Mouse (Mus musculus) embryonic facial prominence, embryonic 11.5 days (tissue): ENCODE results near the gene Man2a1. TPM values are rescaled to one million over a fixed set of nuclear protein-coding genes. Genes with fewer than 3 reads are reported as not detected.
A peak's percentile ranks its signal among the peaks of the same experiment; 100 is the strongest.

Experiments used
- ATAC-seq: fragments of 200-750 bp; cut with Nextera tagmentation; replicated peaks from 2 replicates; pipeline ENCODE4 v1.8.0; 2017; ENCODE audit warnings: low read depth; ENCODE audit not compliant: insufficient number of reproducible peaks, low FRiP score, low TSS enrichment
- DNase-seq: peaks from one replicate; pipeline ENCODE4 v3.0.0-alpha.2; 2015; ENCODE audit warnings: low spot score
- H3K27ac ChIP-seq: fragments of 300-500 bp; sonication (generic); replicated peaks from 2 replicates; pipeline ENCODE4 v1.5.1; 2014; ENCODE audit warnings: mild to moderate bottlenecking, low read depth, low read length, control low read depth
- H3K27me3 ChIP-seq: fragments of 300-500 bp; sonication (generic); 2 replicates; pipeline ENCODE4 v1.6.1; 2014; ENCODE audit warnings: mild to moderate bottlenecking, low read length, moderate library complexity, mixed read lengths; ENCODE audit not compliant: control insufficient read depth, insufficient read depth
- H3K36me3 ChIP-seq: fragments of 300-500 bp; sonication (generic); replicated peaks from 2 replicates; pipeline ENCODE4 v1.6.1; 2014; ENCODE audit warnings: low read depth, mild to moderate bottlenecking, low read length, moderate library complexity, mixed read lengths; ENCODE audit not compliant: control insufficient read depth, insufficient read depth
- H3K4me1 ChIP-seq: fragments of 300-500 bp; sonication (generic); 2 replicates; pipeline ENCODE4 v1.6.1; 2014; ENCODE audit warnings: low read length, mixed read lengths; ENCODE audit not compliant: control insufficient read depth, insufficient read depth
- H3K4me2 ChIP-seq: fragments of 300-500 bp; sonication (generic); 2 replicates; pipeline ENCODE4 v1.6.1; 2014; ENCODE audit warnings: low read depth, mild to moderate bottlenecking, control low read depth, low read length, moderate library complexity
- H3K4me3 ChIP-seq: fragments of 300-500 bp; sonication (generic); 2 replicates; pipeline ENCODE4 v1.5.1; 2014; ENCODE audit warnings: low read depth, low read length, control low read depth
- H3K9ac ChIP-seq: fragments of 300-500 bp; sonication (generic); replicated peaks from 2 replicates; pipeline ENCODE4 v1.6.1; 2014; ENCODE audit warnings: mild to moderate bottlenecking, control low read depth, low read length
- H3K9me3 ChIP-seq: fragments of 300-500 bp; sonication (generic); replicated peaks from 2 replicates; pipeline ENCODE4 v1.6.1; 2016; ENCODE audit warnings: mild to moderate bottlenecking, low read length, inconsistent platforms, mixed read lengths; ENCODE audit not compliant: control insufficient read depth
- WGBS: fragments of 180-500 bp; shearing (Covaris S2); extraction: QIAGEN DNeasy Blood & Tissue Kit; methylation state at CpG from one replicate; pipeline ENCODE4 v1.1.7; 2014; 5-methylcytosine and 5-hydroxymethylcytosine counted together
- polyA plus RNA-seq: library from polyadenylated mRNA; unstranded; fragments of >200 nt; fragmentation: Nextera tagmentation; extraction: Ambion mirVana; gene quantifications from 2 replicates; pipeline ENCODE4 v1.2.1, GENCODE M21; 2014

The Man2a1 gene
- polyA plus RNA-seq, 1 experiment from 2014 or later = 3.9 TPM

GRCm38 (mm10) chr17:64697277-64697831 lies 96.8 kb downstream of the Man2a1 start:
- Histone ChIP-seq H3K36me3 (no peaks in the 10 kb centered on the region), H3K4me2 (no peak overlapping the region), H3K27ac (no peak overlapping the region), H3K9ac (no peak overlapping the region), H3K4me1 (no peaks in the 10 kb centered on the region), H3K4me3 (no peak overlapping the region), H3K9me3 (no peaks in the 10 kb centered on the region), H3K27me3 (no peaks in the 10 kb centered on the region)
- WGBS = 81% methylated on average over 10 of the region's 10 CpGs
- DNase-seq (no peak), ATAC-seq (no peak)

GRCm38 (mm10) chr17:64698516-64698915 lies 98.0 kb downstream of the Man2a1 start:
- H3K4me2 ChIP-seq = no peak overlapping the region
- H3K27ac ChIP-seq = no peak overlapping the region
- no peak overlapping the region for H3K4me3 ChIP-seq
- H3K9ac ChIP-seq = no peak overlapping the region
- no peaks in the 10 kb centered on the region for H3K4me1 ChIP-seq
- ATAC-seq = no peak
- 91% methylated on average over 8 of the region's 8 CpGs for WGBS
- no peak for DNase-seq
- no peaks in the 10 kb centered on the region for H3K27me3 ChIP-seq
- no peaks in the 10 kb centered on the region for H3K36me3 ChIP-seq
- no peaks in the 10 kb centered on the region for H3K9me3 ChIP-seq

- WGBS = 87% methylated on average over 4 of the region's 4 CpGs
- Histone ChIP-seq H3K27me3 (no peaks in the 10 kb centered on the region), H3K27ac (no peak overlapping the region), H3K36me3 (no peaks in the 10 kb centered on the region), H3K9ac (no peak overlapping the region), H3K4me1 (no peaks in the 10 kb centered on the region), H3K4me2 (no peak overlapping the region), H3K4me3 (no peak overlapping the region), H3K9me3 (no peaks in the 10 kb centered on the region)
- DNase-seq = no peak
- no peak for ATAC-seq
Observed at GRCm38 (mm10) chr17:64703649-64704230, 103.2 kb downstream of the Man2a1 start.

GRCm38 (mm10) chr17:64707529-64707928 lies 107.0 kb downstream of the Man2a1 start:
- no peak overlapping the region for H3K4me2 ChIP-seq
- H3K4me3 ChIP-seq = no peak overlapping the region
- H3K4me1 ChIP-seq = no peaks in the 10 kb centered on the region
- WGBS = 95% methylated on average over 6 of the region's 6 CpGs
- no peak for DNase-seq
- no peaks in the 10 kb centered on the region for H3K27me3 ChIP-seq
- ATAC-seq = no peak
- no peak overlapping the region for H3K27ac ChIP-seq
- H3K9ac ChIP-seq = no peak overlapping the region
- H3K36me3 ChIP-seq = no peaks in the 10 kb centered on the region
- H3K9me3 ChIP-seq = no peaks in the 10 kb centered on the region

- H3K27ac ChIP-seq = no peak overlapping the region
- DNase-seq (peak; percentile 46), ATAC-seq (no peak)
- no peaks in the 10 kb centered on the region for H3K27me3 ChIP-seq
- H3K36me3 ChIP-seq = no peaks in the 10 kb centered on the region
- no peaks in the 10 kb centered on the region for H3K9me3 ChIP-seq
- H3K4me3 ChIP-seq = no peak overlapping the region
- no peak overlapping the region for H3K4me2 ChIP-seq
- H3K4me1 ChIP-seq = no peaks in the 10 kb centered on the region
- WGBS = 49% methylated on average over 4 of the region's 4 CpGs
- H3K9ac ChIP-seq = no peak overlapping the region
Observed at GRCm38 (mm10) chr17:64716318-64716717, 115.8 kb downstream of the Man2a1 start.

GRCm38 (mm10) chr17:64719760-64720159 lies 119.2 kb downstream of the Man2a1 start:
- H3K9ac ChIP-seq = no peak overlapping the region
- H3K27ac ChIP-seq = no peak overlapping the region
- H3K27me3 ChIP-seq = no peaks in the 10 kb centered on the region
- 64% methylated on average over 5 of the region's 5 CpGs for WGBS
- H3K9me3 ChIP-seq = no peaks in the 10 kb centered on the region
- no peak for ATAC-seq
- H3K4me2 ChIP-seq = no peak overlapping the region
- H3K4me3 ChIP-seq = no peak overlapping the region
- H3K4me1 ChIP-seq = no peaks in the 10 kb centered on the region
- DNase-seq = no peak
- H3K36me3 ChIP-seq = no peaks in the 10 kb centered on the region

GRCm38 (mm10) chr17:64721112-64721511 lies 120.6 kb downstream of the Man2a1 start:
- no peak for ATAC-seq
- Histone ChIP-seq H3K4me2 (no peak overlapping the region), H3K4me3 (no peak overlapping the region)

GRCm38 (mm10) chr17:64723162-64723561 lies 122.6 kb downstream of the Man2a1 start:
- H3K27me3 ChIP-seq = no peaks in the 10 kb centered on the region
- WGBS = 94% methylated on average over 1 of the region's 1 CpGs
- H3K36me3 ChIP-seq = no peaks in the 10 kb centered on the region
- H3K4me1 ChIP-seq = no peaks in the 10 kb centered on the region
- H3K27ac ChIP-seq = no peak overlapping the region
- H3K9ac ChIP-seq = no peak overlapping the region
- H3K4me2 ChIP-seq = no peak overlapping the region
- H3K4me3 ChIP-seq = no peak overlapping the region
- H3K9me3 ChIP-seq = no peaks in the 10 kb centered on the region
- ATAC-seq = no peak
- DNase-seq = no peak

More at GRCm38 (mm10) chr17:64721112-64721511, 120.6 kb downstream of the Man2a1 start:
- Histone ChIP-seq H3K4me1 (no peaks in the 10 kb centered on the region), H3K9me3 (no peaks in the 10 kb centered on the region), H3K9ac (no peak overlapping the region), H3K27ac (no peak overlapping the region), H3K36me3 (no peaks in the 10 kb centered on the region), H3K27me3 (no peaks in the 10 kb centered on the region)
- no peak for DNase-seq
- 81% methylated on average over 5 of the region's 5 CpGs for WGBS
